Mouse (Mus musculus) midbrain, postnatal 0 days (tissue): ENCODE data around the gene Oosp2. TPM values are rescaled to one million over a fixed set of nuclear protein-coding genes. Genes with fewer than 3 reads are reported as not detected.

Source experiments
- ATAC-seq: fragments of 200-750 bp; cut with Nextera tagmentation; 2 replicates; pipeline ENCODE4 v1.8.0; 2017; ENCODE audit warnings: moderate number of reproducible peaks, mild to moderate bottlenecking, moderate TSS enrichment, moderate library complexity; ENCODE audit not compliant: low FRiP score
- DNase-seq: peaks from one replicate; pipeline ENCODE4 v3.0.0-alpha.2; 2015; ENCODE audit warnings: low spot score
- H3K27ac ChIP-seq: fragments of 300-500 bp; sonication (generic); 2 replicates; pipeline ENCODE4 v1.5.1; 2014; ENCODE audit warnings: low read depth, mild to moderate bottlenecking, low read length, mixed read lengths
- H3K27me3 ChIP-seq: fragments of 300-500 bp; sonication (generic); 2 replicates; pipeline ENCODE4 v1.6.1; 2014; ENCODE audit warnings: low read length, control low read depth, mixed read lengths; ENCODE audit not compliant: insufficient read depth
- H3K36me3 ChIP-seq: fragments of 300-500 bp; sonication (generic); 2 replicates; pipeline ENCODE4 v1.6.1; 2014; ENCODE audit warnings: low read length, control low read depth, mixed read lengths; ENCODE audit not compliant: insufficient read depth
- H3K4me1 ChIP-seq: fragments of 300-500 bp; sonication (generic); 2 replicates; pipeline ENCODE4 v1.6.1; 2014; ENCODE audit warnings: mild to moderate bottlenecking, control low read depth, antibody characterized with exemption, low read length, mixed read lengths; ENCODE audit not compliant: insufficient read depth
- H3K4me2 ChIP-seq: fragments of 300-500 bp; sonication (generic); 2 replicates; pipeline ENCODE4 v1.6.1; 2014; ENCODE audit warnings: low read depth, mild to moderate bottlenecking, low read length, mixed read lengths; ENCODE audit not compliant: poor library complexity, severe bottlenecking
- H3K4me3 ChIP-seq: fragments of 300-500 bp; sonication (generic); 2 replicates; pipeline ENCODE4 v1.5.1; 2014; ENCODE audit warnings: low read depth, mild to moderate bottlenecking, low read length, moderate library complexity
- H3K9ac ChIP-seq: fragments of 300-500 bp; sonication (generic); replicated peaks from 2 replicates; pipeline ENCODE4 v1.6.1; 2014; ENCODE audit warnings: mild to moderate bottlenecking, low read length, moderate library complexity, mixed read lengths; ENCODE audit not compliant: poor library complexity, severe bottlenecking
- H3K9me3 ChIP-seq: fragments of 300-500 bp; sonication (generic); 2 replicates; pipeline ENCODE4 v1.6.1; 2016; ENCODE audit warnings: low read length, control low read depth
- CTCF ChIP-seq: IDR thresholded peaks from 2 replicates; pipeline ENCODE4 v1.5.1; 2016; ENCODE audit warnings: antibody characterized with exemption, mild to moderate bottlenecking
- WGBS: fragments of 180-500 bp; shearing (Covaris S2); extraction: QIAGEN DNeasy Blood & Tissue Kit; methylation state at CpG from one replicate; pipeline ENCODE4 v1.1.7; 2014; 5-methylcytosine and 5-hydroxymethylcytosine counted together
- polyA plus RNA-seq: library from polyadenylated mRNA; unstranded; fragments of >200 nt; fragmentation: Nextera tagmentation; extraction: Ambion mirVana; gene quantifications from 2 replicates; pipeline ENCODE4 v1.2.1, GENCODE M21; 2015
- total RNA-seq: library from RNA; depleted of rRNA; stranded (reverse); fragments of >200 nt; gene quantifications from 2 replicates; pipeline ENCODE4 v1.2.3, GENCODE M21; 2014; rRNA removed

The Oosp2 gene
- total and polyA plus RNA-seq, 2 experiments from 2014 or later, result not detected

DNA sequence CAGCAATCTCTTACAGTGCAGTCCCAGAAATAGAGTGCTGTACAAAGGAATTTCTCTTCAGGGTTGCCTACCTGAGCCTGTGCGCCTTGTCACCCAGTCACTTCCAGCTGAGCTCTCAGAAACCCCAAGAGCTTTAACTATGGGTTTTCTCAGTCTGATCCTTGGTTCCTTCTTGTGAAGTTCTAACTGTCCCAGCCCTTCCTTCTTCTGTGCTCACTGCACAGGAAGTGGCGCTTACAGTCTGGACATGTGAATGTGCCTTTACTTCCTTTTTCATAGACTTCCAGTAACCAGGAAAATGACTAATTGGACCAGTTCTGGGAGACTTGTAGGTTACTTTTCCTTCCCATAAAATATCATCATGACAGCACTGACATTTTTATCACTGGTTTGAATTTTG lies 55.8 kb downstream of the Oosp2 start, which contains the start of gene Ms4a6d:
Gene Ms4a6d (minus strand): TSS at position 247 of the 400 bp plus-strand sequence.
- H3K4me1 ChIP-seq, result no peaks in the 10 kb centered on the region
- no peak for TF ChIP-seq CTCF
- no peak within 1 kb of the TSS for H3K9ac ChIP-seq
- WGBS, result 94% methylated on average over 2 of the region's 2 CpGs
- H3K4me3 ChIP-seq, result no peak within 1 kb of the TSS
- H3K27ac ChIP-seq, result no peak within 1 kb of the TSS
- ATAC-seq (no peak), DNase-seq (no peak)
- H3K9me3 ChIP-seq, result no peaks in the 10 kb centered on the region
- H3K36me3 ChIP-seq, result no peaks in the 10 kb centered on the region
- H3K27me3 ChIP-seq, result no peaks in the 10 kb centered on the region
- no peak within 1 kb of the TSS for H3K4me2 ChIP-seq

DNA sequence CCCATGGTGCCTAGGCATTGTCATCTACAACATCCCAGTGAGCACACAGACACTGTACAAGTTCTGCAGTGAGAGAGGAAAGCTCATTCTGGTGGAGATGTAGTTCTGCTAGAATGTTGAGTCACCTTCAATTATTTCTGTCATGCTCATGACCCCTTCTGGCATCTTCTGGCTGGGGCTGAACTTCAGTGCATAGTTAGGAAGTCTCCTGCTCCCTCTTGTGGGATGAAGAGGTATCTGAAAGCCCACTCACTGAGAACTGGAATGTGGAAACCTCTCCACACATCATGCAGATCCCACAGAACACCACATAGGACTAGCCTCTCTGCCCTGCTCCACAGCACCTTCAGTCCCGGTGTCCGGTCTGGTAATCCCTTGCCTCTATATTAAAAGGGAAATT lies 58.3 kb downstream of the Oosp2 start:
- no peak overlapping the region for H3K27ac ChIP-seq
- H3K4me2 ChIP-seq, result no peak overlapping the region
- ATAC-seq (0 out of 2 replicates have a peak, but pooled peaks have one; percentile 38), DNase-seq (peak; percentile 66)
- 81% methylated on average over 2 of the region's 2 CpGs for WGBS
- peak; percentile 77 for TF ChIP-seq CTCF
- no peaks in the 10 kb centered on the region for H3K27me3 ChIP-seq
- no peak overlapping the region for H3K9ac ChIP-seq
- H3K4me1 ChIP-seq, result no peaks in the 10 kb centered on the region
- H3K4me3 ChIP-seq, result no peak overlapping the region
- no peaks in the 10 kb centered on the region for H3K36me3 ChIP-seq
- no peaks in the 10 kb centered on the region for H3K9me3 ChIP-seq

DNA sequence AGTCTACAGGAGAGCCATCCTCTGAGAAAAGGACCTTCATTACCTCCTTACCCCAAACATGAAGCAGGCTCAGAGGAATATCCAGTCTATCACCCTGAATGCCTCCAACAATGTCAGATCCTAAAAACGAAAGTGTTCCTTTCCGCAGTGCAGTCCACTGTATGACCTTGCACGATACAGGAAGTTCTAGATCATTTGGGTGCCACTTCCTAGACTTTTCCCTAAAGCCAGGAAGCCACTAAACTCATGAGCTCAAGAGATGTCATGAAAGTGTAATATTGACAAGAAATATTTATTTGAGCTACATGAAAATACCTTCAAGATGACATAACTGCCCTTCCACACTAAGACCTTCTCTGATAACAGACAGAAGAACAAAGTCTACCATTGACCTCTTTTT lies 59.0 kb downstream of the Oosp2 start:
- no peak for DNase-seq
- no peak for TF ChIP-seq CTCF
- 91% methylated on average over 3 of the region's 3 CpGs for WGBS

More for the DNA sequence above, 59.0 kb downstream of the Oosp2 start:
- no peak overlapping the region for H3K4me2 ChIP-seq
- no peaks in the 10 kb centered on the region for H3K9me3 ChIP-seq
- no peaks in the 10 kb centered on the region for H3K27me3 ChIP-seq
- no peak overlapping the region for H3K9ac ChIP-seq
- no peak overlapping the region for H3K27ac ChIP-seq
- no peaks in the 10 kb centered on the region for H3K36me3 ChIP-seq
- no peak overlapping the region for H3K4me3 ChIP-seq
- H3K4me1 ChIP-seq, result no peaks in the 10 kb centered on the region
- ATAC-seq, result no peak

Other genes starting within 250 kb of the Oosp2 start
- not detected in 2 replicates for gene Ms4a4b, start 217.0 kb downstream of the Oosp2 start, total RNA-seq
- not detected in 2 replicates for gene Ms4a4b, start 217.0 kb downstream of the Oosp2 start, polyA plus RNA-seq
- 2.0 and 4.0 TPM in 2 replicates for gene Ms4a6c, start 191.2 kb downstream of the Oosp2 start, total RNA-seq
- 2.1 and 2.3 TPM in 2 replicates for gene Ms4a6c, start 191.2 kb downstream of the Oosp2 start, polyA plus RNA-seq
- gene Gm8369, start 174.6 kb downstream of the Oosp2 start, total RNA-seq, result not detected in 2 replicates
- gene Gm8369, start 174.6 kb downstream of the Oosp2 start, polyA plus RNA-seq, result not detected in 2 replicates
- 2.7 and 3.0 TPM in 2 replicates for gene Ms4a6b, start 144.0 kb downstream of the Oosp2 start, total RNA-seq
- gene Ms4a6b, start 144.0 kb downstream of the Oosp2 start, polyA plus RNA-seq, result 2.0 TPM in 2 replicates
- not detected in 2 replicates for gene Ms4a4d, start 123.8 kb downstream of the Oosp2 start, total RNA-seq
- not detected in 2 replicates for gene Ms4a4d, start 123.8 kb downstream of the Oosp2 start, polyA plus RNA-seq
- 1.3 and 2.0 TPM in 2 replicates for gene Ms4a6d, start 55.7 kb downstream of the Oosp2 start, total RNA-seq
- 1.8 and 2.7 TPM in 2 replicates for gene Ms4a6d, start 55.7 kb downstream of the Oosp2 start, polyA plus RNA-seq
- not detected in 2 replicates for gene Ms4a2, start 36.8 kb downstream of the Oosp2 start, total RNA-seq
- gene Ms4a2, start 36.8 kb downstream of the Oosp2 start, polyA plus RNA-seq, result 0.09 and 0.15 TPM in 2 replicates
- not detected in 2 replicates for gene Ms4a3, start 19.7 kb downstream of the Oosp2 start, total RNA-seq
- not detected in 2 replicates for gene Ms4a3, start 19.7 kb downstream of the Oosp2 start, polyA plus RNA-seq
- not detected in 2 replicates for gene Oosp1, start 30.6 kb upstream of the Oosp2 start, total RNA-seq
- not detected in 2 replicates for gene Oosp1, start 30.6 kb upstream of the Oosp2 start, polyA plus RNA-seq
- not detected in 2 replicates for gene Oosp3, start 36.5 kb upstream of the Oosp2 start, total RNA-seq
- not detected in 2 replicates for gene Oosp3, start 36.5 kb upstream of the Oosp2 start, polyA plus RNA-seq
- gene Gif, start 87.0 kb upstream of the Oosp2 start, total RNA-seq, result not detected in 2 replicates
- gene Gif, start 87.0 kb upstream of the Oosp2 start, polyA plus RNA-seq, result not detected in 2 replicates
- 15.6 and 22.8 TPM in 2 replicates for gene Mrpl16, start 109.8 kb upstream of the Oosp2 start, total RNA-seq
- 52.3 and 53.0 TPM in 2 replicates for gene Mrpl16, start 109.8 kb upstream of the Oosp2 start, polyA plus RNA-seq
- 28.8 and 35.0 TPM in 2 replicates for gene Stx3, start 158.8 kb upstream of the Oosp2 start, total RNA-seq
- gene Stx3, start 158.8 kb upstream of the Oosp2 start, polyA plus RNA-seq, result 36.6 and 37.8 TPM in 2 replicates
- gene Olfr1417, start 178.7 kb upstream of the Oosp2 start, total RNA-seq, result not detected in 2 replicates
- gene Olfr1417, start 178.7 kb upstream of the Oosp2 start, polyA plus RNA-seq, result 0.16 and 0.18 TPM in 2 replicates
- gene Olfr1418, start 200.5 kb upstream of the Oosp2 start, total RNA-seq, result not detected in 2 replicates
- not detected in 2 replicates for gene Olfr1418, start 200.5 kb upstream of the Oosp2 start, polyA plus RNA-seq
- 0.16 TPM in 1 of 2 replicates, not detected in the other for gene Olfr1419, start 214.5 kb upstream of the Oosp2 start, total RNA-seq
- not detected in 2 replicates for gene Olfr1419, start 214.5 kb upstream of the Oosp2 start, polyA plus RNA-seq
- not detected in 2 replicates for gene Olfr1420, start 226.0 kb upstream of the Oosp2 start, total RNA-seq
- gene Olfr1420, start 226.0 kb upstream of the Oosp2 start, polyA plus RNA-seq, result 0.06 TPM in 1 of 2 replicates, not detected in the other